Mouse (Mus musculus) yolk sac, embryonic 10.5 days (tissue): ENCODE measurements at regions not wholly inside any gene's neighbourhood (a gene's known extent, or its start where the extent isn't known, plus 50 kb on each side); places are given as distances from the start of the nearest gene placed in this dataset.

Experiments
- DNase-seq: peaks from one replicate; pipeline ENCODE4 v3.0.0-alpha.2; 2017; ENCODE audit warnings: low spot score

DNA sequence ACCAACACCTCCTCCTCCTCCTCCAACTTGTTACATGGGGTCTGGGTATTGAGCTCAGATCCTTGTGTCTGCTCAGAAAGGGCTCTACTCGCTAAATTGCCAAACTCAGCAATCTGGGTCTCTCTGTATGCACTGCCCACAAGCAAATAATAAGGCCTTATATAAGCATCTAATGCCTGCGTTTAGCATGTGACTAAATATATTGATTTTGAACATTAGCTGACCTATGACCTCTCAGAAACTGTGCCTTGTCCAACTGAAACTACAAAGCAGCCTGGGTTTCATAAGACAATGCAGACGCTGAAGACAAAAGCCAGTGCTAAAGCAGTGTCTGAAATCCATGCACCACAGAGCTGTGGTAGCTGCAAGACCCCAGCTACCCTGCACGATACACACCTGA lies 206.3 kb upstream of the Mkln1 start:
- DNase-seq, result no peak

GRCm38 (mm10) chr6:31193202-31193601 lies 205.3 kb upstream of the Mkln1 start:
- no peak for DNase-seq

DNA sequence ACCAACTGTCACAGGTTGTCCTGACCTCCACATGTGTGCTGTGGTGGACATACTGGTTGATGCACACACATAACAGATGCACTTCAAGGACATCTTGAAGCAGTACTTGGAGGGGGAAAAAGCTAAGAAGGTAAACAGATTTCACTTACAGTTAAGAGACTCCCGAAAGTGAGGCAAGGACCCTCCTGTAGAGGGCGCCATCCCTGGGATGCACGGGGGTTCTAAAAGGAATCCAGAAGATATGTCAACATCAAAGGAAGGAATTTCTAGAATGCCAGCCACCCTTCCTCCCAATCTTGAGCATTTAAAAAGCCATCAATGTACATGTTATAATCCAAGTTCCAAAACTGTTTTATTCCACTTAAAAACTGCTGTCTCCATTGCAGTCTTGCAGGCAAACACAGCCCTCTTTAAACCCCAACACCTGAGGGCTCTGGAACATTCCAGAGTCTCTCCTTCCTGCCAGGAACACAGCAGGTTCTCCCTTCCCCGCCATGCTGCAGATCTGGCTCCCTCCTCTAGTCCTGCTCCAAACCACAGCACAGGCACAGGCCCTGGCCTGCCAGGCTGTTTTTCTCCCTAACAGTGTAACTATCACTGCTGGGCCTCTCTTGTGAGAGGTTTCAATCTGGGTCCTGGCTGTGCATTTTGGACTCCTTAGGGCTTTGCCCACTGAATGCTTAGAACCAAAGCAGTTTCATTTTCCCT lies 200.8 kb upstream of the Mkln1 start:
- no peak for DNase-seq

DNA sequence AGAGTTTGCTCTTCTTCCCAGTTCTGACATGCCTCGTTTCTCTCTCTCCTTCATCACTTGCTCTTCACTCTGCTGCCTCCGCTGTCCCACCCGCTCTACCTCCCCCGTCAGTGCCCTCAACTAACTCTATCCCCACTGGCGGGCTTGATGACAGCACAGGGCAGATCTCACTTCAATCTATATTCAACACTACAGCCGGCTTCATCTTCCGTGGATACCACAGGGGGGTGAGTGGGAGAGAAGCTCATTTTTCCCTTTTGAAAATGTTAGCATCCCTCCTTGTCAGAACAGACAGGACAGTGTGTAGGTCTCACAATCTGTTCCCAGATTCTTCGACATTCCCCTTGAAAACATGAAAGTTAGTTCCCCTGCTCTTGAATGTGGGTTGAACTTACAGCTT lies 200.2 kb upstream of the Mkln1 start:
- DNase-seq, result no peak

GRCm38 (mm10) chr6:31200705-31201104 lies 197.8 kb upstream of the Mkln1 start:
- DNase-seq, result no peak

GRCm38 (mm10) chr6:31201375-31201972 lies 197.1 kb upstream of the Mkln1 start:
- no peak for DNase-seq

- DNase-seq, result no peak
Observed at GRCm38 (mm10) chr6:31202594-31202993, 195.9 kb upstream of the Mkln1 start.

- DNase-seq, result no peak
Observed at GRCm38 (mm10) chr6:31204434-31204833, 194.1 kb upstream of the Mkln1 start.

- DNase-seq, result no peak
Observed at GRCm38 (mm10) chr6:31204839-31205238, 193.7 kb upstream of the Mkln1 start.

- DNase-seq, result no peak
Observed at GRCm38 (mm10) chr6:31206106-31206505, 192.4 kb upstream of the Mkln1 start.

GRCm38 (mm10) chr6:31207231-31207630 lies 191.3 kb upstream of the Mkln1 start:
- no peak for DNase-seq

DNA sequence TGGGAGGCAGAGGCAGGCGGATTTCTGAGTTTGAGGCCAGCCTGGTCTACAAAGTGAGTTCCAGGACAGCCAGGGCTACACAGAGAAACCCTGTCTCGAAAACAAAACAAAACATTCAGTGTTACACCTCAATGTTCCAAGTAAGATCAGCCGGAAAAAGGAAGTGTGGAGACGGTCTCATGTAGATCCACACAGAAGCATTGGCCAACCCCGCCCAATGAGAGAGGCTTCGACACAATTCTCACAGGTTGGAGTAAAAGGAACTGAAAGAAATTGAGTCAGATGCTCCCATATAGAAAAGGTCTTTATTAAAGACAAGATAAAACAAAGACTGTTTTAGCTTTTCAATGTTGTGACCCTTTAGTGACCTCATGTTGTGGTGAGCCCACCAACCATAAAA lies 190.3 kb upstream of the Mkln1 start:
- DNase-seq, result no peak

- DNase-seq, result no peak
Observed at GRCm38 (mm10) chr6:31209411-31210139, 189.0 kb upstream of the Mkln1 start.

- DNase-seq, result no peak
Observed at GRCm38 (mm10) chr6:31210209-31210714, 188.3 kb upstream of the Mkln1 start.

DNA sequence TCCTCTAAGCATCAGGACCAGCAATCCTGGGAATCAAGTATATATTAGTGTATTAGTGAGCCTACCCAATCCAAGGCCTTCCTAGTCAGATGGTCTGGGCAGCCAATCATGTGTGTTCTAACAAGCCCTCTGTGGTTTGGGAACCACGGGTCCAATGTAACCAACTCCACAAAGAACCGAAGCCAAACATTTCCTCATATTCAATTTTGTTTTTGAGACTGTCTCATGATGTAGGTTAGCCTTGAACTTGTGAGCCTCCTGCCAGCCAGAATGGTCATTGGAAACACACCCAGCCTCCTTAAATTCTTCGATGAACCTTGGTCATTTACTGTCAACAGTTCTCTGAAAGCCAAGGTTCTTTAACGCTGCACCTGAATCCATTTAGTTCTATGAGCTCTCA lies 187.4 kb upstream of the Mkln1 start:
- no peak for DNase-seq

GRCm38 (mm10) chr6:31211616-31212015 lies 186.9 kb upstream of the Mkln1 start:
- no peak for DNase-seq

DNA sequence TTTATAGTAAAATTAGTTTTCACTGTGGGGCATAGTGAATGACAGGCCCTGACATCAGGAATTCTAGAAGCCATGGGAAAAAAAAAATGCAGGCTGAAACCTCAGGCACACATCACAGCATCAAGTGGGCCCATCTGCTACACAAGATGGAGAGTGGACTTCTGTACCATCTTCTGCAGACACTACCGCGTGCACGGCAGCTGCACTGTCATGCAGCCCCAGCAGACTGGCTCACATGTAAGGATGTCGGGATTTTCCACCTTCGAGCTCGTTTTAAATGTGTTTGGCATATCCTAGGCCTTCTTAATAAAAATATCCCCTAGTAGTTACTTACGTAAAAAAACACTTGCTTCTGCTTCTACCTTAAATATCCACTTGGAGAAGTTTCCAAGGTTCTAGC lies 186.5 kb upstream of the Mkln1 start:
- DNase-seq, result no peak

GRCm38 (mm10) chr6:31212694-31213093 lies 185.8 kb upstream of the Mkln1 start:
- DNase-seq, result no peak

DNA sequence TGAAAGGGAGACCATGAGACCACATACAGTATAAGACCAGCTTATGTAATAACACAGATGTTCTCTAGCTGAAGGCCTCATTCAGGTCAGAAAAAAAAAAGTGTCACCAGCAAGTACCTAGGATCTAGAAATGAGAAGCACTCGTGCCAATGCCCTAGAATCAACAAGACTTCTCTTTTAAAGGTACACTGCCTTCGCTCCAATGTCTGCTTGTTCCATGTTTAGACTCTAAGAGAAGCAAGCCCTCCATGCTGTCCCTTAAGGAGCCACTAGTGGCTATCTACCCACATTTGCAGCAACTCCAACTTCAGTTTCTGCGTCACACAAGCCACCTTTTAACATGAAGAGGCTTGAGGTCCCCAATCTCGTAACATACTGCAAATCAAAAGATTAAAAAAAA lies 185.4 kb upstream of the Mkln1 start:
- DNase-seq, result no peak

DNA sequence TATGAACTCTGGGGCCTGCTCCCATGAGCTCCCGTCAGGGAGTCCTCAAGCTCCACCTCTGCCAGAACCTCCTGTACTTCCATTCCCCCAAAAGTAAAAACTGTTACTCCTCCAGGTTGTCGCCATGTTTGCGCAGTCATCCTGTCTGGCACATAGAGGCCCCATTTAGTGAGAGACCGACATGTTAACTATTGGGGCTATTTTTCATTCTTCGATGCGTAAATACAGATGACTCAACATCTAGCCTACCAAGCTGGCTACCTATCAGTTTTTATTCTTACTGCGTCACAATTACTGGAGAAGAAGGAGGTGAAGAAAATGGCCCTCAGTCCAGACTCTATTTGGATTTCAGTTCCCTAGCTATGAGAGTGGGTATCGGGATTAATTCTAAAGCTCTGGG lies 182.9 kb upstream of the Mkln1 start:
- no peak for DNase-seq

GRCm38 (mm10) chr6:31216206-31217059 lies 182.1 kb upstream of the Mkln1 start:
- DNase-seq, result peak; percentile 47

DNA sequence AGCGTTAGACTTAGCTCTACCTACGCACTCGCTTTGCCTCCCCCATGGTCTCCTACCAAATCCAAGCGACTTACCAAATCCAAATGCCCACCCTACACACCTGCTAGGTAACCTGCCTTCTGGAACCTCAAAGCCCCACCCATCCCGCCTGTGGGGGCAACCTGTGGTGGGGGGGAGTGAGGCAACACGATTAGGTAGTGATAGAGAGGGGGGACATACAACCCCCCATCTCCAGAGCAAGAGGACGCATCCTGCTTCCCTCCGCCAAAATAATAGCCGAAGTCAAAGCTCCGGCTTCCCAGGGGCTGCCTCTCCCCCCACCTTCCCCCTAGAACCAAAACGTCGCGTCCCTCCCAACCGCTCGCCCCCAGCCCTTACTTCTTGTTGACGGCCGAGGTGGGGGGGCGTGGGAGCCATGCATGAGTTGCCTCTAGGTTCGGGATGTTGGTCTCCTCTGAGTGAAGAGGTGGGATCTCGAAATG lies 181.4 kb upstream of the Mkln1 start:
- DNase-seq, result peak; percentile 18
